Mouse (Mus musculus) liver, embryonic 12.5 days (tissue): Measurements from ENCODE around the gene Lat. TPM values are rescaled to one million over a fixed set of nuclear protein-coding genes. Genes with fewer than 3 reads are reported as not detected.
"Not testable (repeated sequence)": the region's sequence is repeated elsewhere in the genome, so short reads cannot be mapped to it uniquely, and the experiment has no call there.

Experiments
- ATAC-seq: fragments of 200-750 bp; cut with Nextera tagmentation; 2 replicates; pipeline ENCODE4 v1.8.0; 2017; ENCODE audit warnings: moderate number of reproducible peaks, mild to moderate bottlenecking, moderate library complexity
- H3K27ac ChIP-seq: fragments of 300-500 bp; sonication (generic); 2 replicates; pipeline ENCODE4 v1.5.1; 2016; ENCODE audit warnings: mild to moderate bottlenecking
- H3K27me3 ChIP-seq: fragments of 300-500 bp; sonication (generic); replicated peaks from 2 replicates; pipeline ENCODE4 v1.6.1; 2016; ENCODE audit warnings: mild to moderate bottlenecking, moderate library complexity
- H3K36me3 ChIP-seq: fragments of 300-500 bp; sonication (generic); 2 replicates; pipeline ENCODE4 v1.6.1; 2016; ENCODE audit warnings: mild to moderate bottlenecking, moderate library complexity
- H3K4me1 ChIP-seq: fragments of 300-500 bp; sonication (generic); 2 replicates; pipeline ENCODE4 v1.6.1; 2016
- H3K4me2 ChIP-seq: fragments of 300-500 bp; sonication (generic); 2 replicates; pipeline ENCODE4 v1.6.1; 2016; ENCODE audit warnings: mild to moderate bottlenecking, moderate library complexity
- H3K4me3 ChIP-seq: fragments of 300-500 bp; sonication (generic); 2 replicates; pipeline ENCODE4 v1.5.1; 2016; ENCODE audit warnings: mild to moderate bottlenecking, moderate library complexity
- H3K9ac ChIP-seq: fragments of 300-500 bp; sonication (generic); 2 replicates; pipeline ENCODE4 v1.6.1; 2016; ENCODE audit warnings: mild to moderate bottlenecking, moderate library complexity
- H3K9me3 ChIP-seq: fragments of 300-500 bp; sonication (generic); replicated peaks from 2 replicates; pipeline ENCODE4 v1.6.1; 2016; ENCODE audit warnings: mild to moderate bottlenecking, moderate library complexity
- WGBS: fragments of 180-500 bp; shearing (Covaris S2); methylation state at CpG from one replicate; pipeline ENCODE4 v1.1.7; 2016; ENCODE audit not compliant: insufficient replicate concordance; 5-methylcytosine and 5-hydroxymethylcytosine counted together
- microRNA-seq: library from miRNA; unstranded; fragments of <30 nt; microRNA quantifications from one replicate; pipeline ENCODE4, GENCODE M21; 2017
- polyA plus RNA-seq: library from polyadenylated mRNA; unstranded; fragments of >200 nt; fragmentation: Nextera tagmentation; extraction: Ambion mirVana; gene quantifications from 2 replicates; pipeline ENCODE4 v1.2.1, GENCODE M21; 2016

The Lat gene
- polyA plus RNA-seq, 1 experiment from 2014 or later, result 14.5 TPM

GRCm38 (mm10) chr7:126329907-126330645 lies 39.3 kb downstream of the Lat start:
- H3K4me3 ChIP-seq, result no peak overlapping the region
- H3K4me2 ChIP-seq, result no peak overlapping the region
- no peak for ATAC-seq
- no peak overlapping the region for H3K27ac ChIP-seq
- no peaks in the 10 kb centered on the region for H3K9me3 ChIP-seq
- WGBS, result 48% methylated on average over 9 of the region's 9 CpGs
- H3K4me1 ChIP-seq, result no peaks in the 10 kb centered on the region
- no peaks in the 10 kb centered on the region for H3K36me3 ChIP-seq
- no peak overlapping the region for H3K9ac ChIP-seq
- H3K27me3 ChIP-seq, result peaks cover 12% of the 10 kb centered on the region

- 70% methylated on average over 5 of the region's 6 CpGs for WGBS
- H3K36me3 ChIP-seq, H3K9me3 ChIP-seq, H3K27ac ChIP-seq, H3K9ac ChIP-seq, H3K4me3 ChIP-seq, H3K4me2 ChIP-seq, H3K4me1 ChIP-seq, ATAC-seq: not testable (repeated sequence)
- peaks cover 21% of the 10 kb centered on the region for H3K27me3 ChIP-seq
These were observed 40.5 kb downstream of the Lat start for GRCm38 (mm10) chr7:126328848-126329247.

GRCm38 (mm10) chr7:126325576-126326273 lies 43.6 kb downstream of the Lat start:
- ATAC-seq, H3K4me3 ChIP-seq, H3K9ac ChIP-seq, H3K36me3 ChIP-seq, H3K9me3 ChIP-seq, H3K4me2 ChIP-seq, H3K4me1 ChIP-seq, H3K27ac ChIP-seq: not testable (repeated sequence)
- 34% methylated on average over 9 of the region's 9 CpGs for WGBS
- peaks cover 21% of the 10 kb centered on the region for H3K27me3 ChIP-seq

GRCm38 (mm10) chr7:126324791-126325190 lies 44.6 kb downstream of the Lat start:
- H3K4me2 ChIP-seq, result no peak overlapping the region
- no peak for ATAC-seq
- 9% methylated on average over 3 of the region's 3 CpGs for WGBS

GRCm38 (mm10) chr7:126323729-126324128 lies 45.6 kb downstream of the Lat start:
- Histone ChIP-seq H3K9ac (no peak overlapping the region), H3K4me2 (no peak overlapping the region), H3K9me3 (no peaks in the 10 kb centered on the region), H3K4me3 (no peak overlapping the region), H3K27ac (no peak overlapping the region), H3K27me3 (peaks cover 21% of the 10 kb centered on the region), H3K36me3 (no peaks in the 10 kb centered on the region), H3K4me1 (no peaks in the 10 kb centered on the region)
- WGBS, result 8% methylated on average over 11 of the region's 11 CpGs
- ATAC-seq, result no peak

More at GRCm38 (mm10) chr7:126324791-126325190, 44.6 kb downstream of the Lat start:
- Histone ChIP-seq H3K4me1 (no peaks in the 10 kb centered on the region), H3K9me3 (no peaks in the 10 kb centered on the region), H3K27ac (no peak overlapping the region), H3K9ac (no peak overlapping the region), H3K36me3 (no peaks in the 10 kb centered on the region), H3K4me3 (no peak overlapping the region), H3K27me3 (peaks cover 21% of the 10 kb centered on the region)

- no peak overlapping the region for H3K27ac ChIP-seq
- H3K4me2 ChIP-seq, result no peak overlapping the region
- H3K9me3 ChIP-seq, result no peaks in the 10 kb centered on the region
- 70% methylated on average over 8 of the region's 8 CpGs for WGBS
- H3K9ac ChIP-seq, result no peak overlapping the region
- H3K4me3 ChIP-seq, result no peak overlapping the region
- no peak for ATAC-seq
- no peaks in the 10 kb centered on the region for H3K4me1 ChIP-seq
- H3K27me3 ChIP-seq, result no peaks in the 10 kb centered on the region
- no peaks in the 10 kb centered on the region for H3K36me3 ChIP-seq
These were observed 55.1 kb downstream of the Lat start for GRCm38 (mm10) chr7:126314273-126314672.

Small RNAs within 50 kb of the gene (microRNA-seq; reads per million reads assigned to microRNA genes)
- not detected for gene Mir7058

Other genes with a start within 250 kb of the Lat start
- gene Xpo6, start 169.1 kb downstream of the Lat start, polyA plus RNA-seq, result 38.0 and 39.8 TPM in 2 replicates
- gene Sbk1, start 97.0 kb downstream of the Lat start, polyA plus RNA-seq, result 4.2 and 5.0 TPM in 2 replicates
- gene Spns1, start 7.9 kb upstream of the Lat start, polyA plus RNA-seq, result 27.3 and 29.1 TPM in 2 replicates
- 3.6 and 3.7 TPM in 2 replicates for gene Nfatc2ip, start 27.2 kb upstream of the Lat start, polyA plus RNA-seq
- gene Cd19, start 45.3 kb upstream of the Lat start, polyA plus RNA-seq, result 0.08 TPM in 1 of 2 replicates, not detected in the other
- 9.6 and 10.2 TPM in 2 replicates for gene Rabep2, start 59.2 kb upstream of the Lat start, polyA plus RNA-seq
- 0.17 and 1.5 TPM in 2 replicates for gene Atp2a1, start 93.5 kb upstream of the Lat start, polyA plus RNA-seq
- 17.0 and 17.5 TPM in 2 replicates for gene Sh2b1, start 105.9 kb upstream of the Lat start, polyA plus RNA-seq
- gene Tufm, start 117.8 kb upstream of the Lat start, polyA plus RNA-seq, result 120 and 129 TPM in 2 replicates
- gene Atxn2l, start 133.9 kb upstream of the Lat start, polyA plus RNA-seq, result 48.7 and 49.4 TPM in 2 replicates
- 157 and 164 TPM in 2 replicates for gene Eif3c, start 196.8 kb upstream of the Lat start, polyA plus RNA-seq
- 0.77 and 1.1 TPM in 2 replicates for gene Apobr, start 215.4 kb upstream of the Lat start, polyA plus RNA-seq
- gene Cln3, start 216.2 kb upstream of the Lat start, polyA plus RNA-seq, result 12.5 TPM in 2 replicates
- not detected in 2 replicates for gene Il27, start 225.4 kb upstream of the Lat start, polyA plus RNA-seq